Mouse (Mus musculus): ENCODE measurements at regions not wholly inside any gene's neighbourhood (a gene's known extent, or its start where the extent isn't known, plus 50 kb on each side); places are given as distances from the start of the nearest gene placed in this dataset.

DNA sequence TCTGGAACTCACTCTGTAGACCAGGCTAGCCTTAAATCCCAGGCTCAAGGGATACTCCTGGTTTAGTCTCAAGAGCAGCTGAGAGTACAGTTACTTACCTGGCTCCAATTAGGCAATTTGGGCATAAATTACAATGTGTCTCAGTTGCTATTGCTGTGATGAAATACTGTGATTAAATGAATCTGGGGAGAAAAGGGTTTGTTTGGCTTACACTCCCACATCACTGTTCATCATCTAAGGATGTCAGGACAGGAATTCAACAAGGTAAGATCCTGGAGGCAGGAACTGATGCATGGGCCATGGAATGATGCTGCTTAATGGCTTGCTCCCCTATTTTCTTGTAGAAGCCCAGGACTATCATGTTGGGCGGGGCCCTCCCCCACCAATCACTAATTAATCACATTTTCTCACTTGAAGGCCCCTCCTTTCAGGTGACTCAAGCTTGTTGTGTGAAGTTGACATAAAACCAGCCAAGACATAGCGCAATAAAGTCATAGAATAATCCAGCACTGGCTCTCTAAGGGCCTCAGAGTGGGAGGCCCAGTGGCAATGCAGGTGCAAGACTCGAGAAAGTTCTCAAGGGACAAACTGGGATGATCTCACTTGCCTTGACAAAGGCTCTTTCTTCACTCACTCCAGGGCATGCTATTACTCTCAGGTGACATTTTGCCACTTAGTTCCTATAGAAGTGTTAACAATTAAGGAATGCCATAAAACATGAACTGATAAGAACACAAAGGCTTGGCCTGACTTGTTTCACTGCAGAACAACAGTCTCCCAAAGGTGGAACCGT lies 85.4 kb upstream of the Barx2 start:
- WGBS = 85% methylated on average over 4 of the region's 4 CpGs
- no peaks in the 10 kb centered on the region for H3K36me3 ChIP-seq (ENCODE audit: control insufficient read depth, insufficient read depth, low read length)
- DNase-seq (no peak), ATAC-seq (ENCODE audit: low FRiP score, low TSS enrichment) (no peak)
- no peaks in the 10 kb centered on the region for H3K9me3 ChIP-seq (ENCODE audit: control insufficient read depth, low read length)
- no peaks in the 10 kb centered on the region for H3K27me3 ChIP-seq (ENCODE audit: control insufficient read depth, insufficient read depth, low read length)
- H3K9ac ChIP-seq (replicated peaks; ENCODE audit: low read length) = no peak overlapping the region
- no peak overlapping the region for H3K27ac ChIP-seq (replicated peaks; ENCODE audit: low read depth, low read length)
- no peak overlapping the region for H3K4me3 ChIP-seq (replicated peaks; ENCODE audit: low read depth, low read length)
- H3K4me2 ChIP-seq (ENCODE audit: low read length) = no peak overlapping the region
- no peaks in the 10 kb centered on the region for H3K4me1 ChIP-seq (ENCODE audit: control insufficient read depth, insufficient read depth, low read length)

DNA sequence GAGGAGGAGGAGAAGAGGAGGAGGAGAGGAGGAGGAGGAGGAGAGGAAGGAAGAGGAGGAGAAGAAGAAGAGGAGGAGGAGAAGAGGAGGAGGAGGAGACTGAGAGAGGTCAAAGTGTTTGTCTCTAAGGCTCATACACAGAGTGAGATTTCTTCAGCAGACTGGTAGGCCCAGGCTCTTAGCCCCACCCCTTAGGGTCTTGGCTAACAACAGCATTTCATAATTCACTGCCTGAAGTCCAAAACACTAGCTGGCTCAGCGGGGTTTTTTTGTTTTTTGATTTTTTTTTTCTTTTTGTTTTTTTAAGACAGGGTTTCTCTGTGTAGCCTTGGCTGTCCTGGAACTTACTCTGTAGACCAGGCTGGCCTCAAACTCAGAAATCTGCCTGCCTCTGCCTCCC lies 86.5 kb upstream of the Barx2 start:
- H3K9ac ChIP-seq (replicated peaks; ENCODE audit: low read length) = no peak overlapping the region
- no peaks in the 10 kb centered on the region for H3K36me3 ChIP-seq (ENCODE audit: control insufficient read depth, insufficient read depth, low read length)
- no peak overlapping the region for H3K4me3 ChIP-seq (replicated peaks; ENCODE audit: low read depth, low read length)
- no peak overlapping the region for H3K4me2 ChIP-seq (ENCODE audit: low read length)
- ATAC-seq (ENCODE audit: low FRiP score, low TSS enrichment) (no peak), DNase-seq (no peak)
- H3K27me3 ChIP-seq (ENCODE audit: control insufficient read depth, insufficient read depth, low read length) = no peaks in the 10 kb centered on the region
- no peak overlapping the region for H3K27ac ChIP-seq (replicated peaks; ENCODE audit: low read depth, low read length)
- H3K9me3 ChIP-seq (ENCODE audit: control insufficient read depth, low read length) = no peaks in the 10 kb centered on the region
- H3K4me1 ChIP-seq (ENCODE audit: control insufficient read depth, insufficient read depth, low read length) = no peaks in the 10 kb centered on the region
- 60% methylated on average over 1 of the region's 1 CpGs for WGBS

- Histone ChIP-seq H3K9ac (replicated peaks; ENCODE audit: low read length) (no peak overlapping the region), H3K27me3 (ENCODE audit: control insufficient read depth, insufficient read depth, low read length) (no peaks in the 10 kb centered on the region), H3K9me3 (ENCODE audit: control insufficient read depth, low read length) (no peaks in the 10 kb centered on the region), H3K36me3 (ENCODE audit: control insufficient read depth, insufficient read depth, low read length) (no peaks in the 10 kb centered on the region), H3K4me1 (ENCODE audit: control insufficient read depth, insufficient read depth, low read length) (no peaks in the 10 kb centered on the region), H3K4me3 (replicated peaks; ENCODE audit: low read depth, low read length) (no peak overlapping the region), H3K27ac (replicated peaks; ENCODE audit: low read depth, low read length) (no peak overlapping the region), H3K4me2 (ENCODE audit: low read length) (no peak overlapping the region)
- ATAC-seq (ENCODE audit: low FRiP score, low TSS enrichment) = no peak
- WGBS = 81% methylated on average over 4 of the region's 4 CpGs
- no peak for DNase-seq
Observed at GRCm38 (mm10) chr9:32002924-32003323, 89.7 kb upstream of the Barx2 start.

DNA sequence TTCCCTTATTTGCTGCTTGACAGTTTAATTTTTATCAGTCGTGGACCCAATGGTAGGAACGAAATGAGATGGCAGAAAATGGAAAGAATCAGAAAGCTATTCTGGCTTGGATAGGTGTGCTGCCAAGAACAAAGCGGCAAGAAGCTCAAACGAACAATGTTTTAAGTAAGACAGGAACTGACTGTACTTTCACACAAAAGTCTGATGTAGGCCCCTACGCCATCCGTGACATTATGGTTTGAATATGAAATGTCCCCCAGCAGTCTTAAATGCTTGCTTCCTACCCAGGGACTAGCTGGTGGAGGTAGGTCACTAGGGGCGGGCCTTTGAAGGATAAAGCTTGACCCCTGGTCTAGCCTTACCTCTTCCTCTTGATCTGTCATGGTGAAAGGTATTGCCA lies 90.5 kb upstream of the Barx2 start:
- no peak for DNase-seq
- Histone ChIP-seq H3K27ac (replicated peaks; ENCODE audit: low read depth, low read length) (no peak overlapping the region), H3K9ac (replicated peaks; ENCODE audit: low read length) (no peak overlapping the region), H3K9me3 (ENCODE audit: control insufficient read depth, low read length) (no peaks in the 10 kb centered on the region), H3K4me3 (replicated peaks; ENCODE audit: low read depth, low read length) (no peak overlapping the region), H3K36me3 (ENCODE audit: control insufficient read depth, insufficient read depth, low read length) (no peaks in the 10 kb centered on the region), H3K27me3 (ENCODE audit: control insufficient read depth, insufficient read depth, low read length) (no peaks in the 10 kb centered on the region), H3K4me2 (ENCODE audit: low read length) (no peak overlapping the region), H3K4me1 (ENCODE audit: control insufficient read depth, insufficient read depth, low read length) (no peaks in the 10 kb centered on the region)
- WGBS = 93% methylated on average over 7 of the region's 7 CpGs
- ATAC-seq (ENCODE audit: low FRiP score, low TSS enrichment) = no peak

DNA sequence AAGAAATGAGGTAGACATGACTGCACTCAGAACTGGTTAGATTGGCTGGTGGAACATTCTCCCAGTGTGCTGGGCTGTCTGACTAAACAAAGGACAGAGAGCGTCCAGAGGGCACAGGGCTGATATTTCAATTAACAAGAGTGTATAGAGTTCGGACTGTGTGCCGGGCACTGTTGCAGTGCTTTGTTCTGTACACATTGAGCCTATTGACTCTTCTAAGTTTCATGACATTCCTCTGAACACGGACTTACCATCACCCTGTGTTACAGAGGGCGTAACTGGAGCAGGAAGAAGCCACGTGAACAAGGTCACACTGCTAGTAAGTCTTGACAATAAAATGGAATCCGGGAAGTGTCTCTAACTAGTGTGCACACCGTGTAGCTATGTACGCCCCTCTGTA lies 92.1 kb upstream of the Barx2 start:
- H3K4me3 ChIP-seq (replicated peaks; ENCODE audit: low read depth, low read length) = no peak overlapping the region
- H3K27ac ChIP-seq (replicated peaks; ENCODE audit: low read depth, low read length) = no peak overlapping the region
- ATAC-seq (ENCODE audit: low FRiP score, low TSS enrichment) (no peak), DNase-seq (no peak)
- WGBS = 54% methylated on average over 9 of the region's 9 CpGs
- H3K9ac ChIP-seq (replicated peaks; ENCODE audit: low read length) = no peak overlapping the region
- no peaks in the 10 kb centered on the region for H3K9me3 ChIP-seq (ENCODE audit: control insufficient read depth, low read length)
- H3K36me3 ChIP-seq (ENCODE audit: control insufficient read depth, insufficient read depth, low read length) = no peaks in the 10 kb centered on the region
- H3K27me3 ChIP-seq (ENCODE audit: control insufficient read depth, insufficient read depth, low read length) = no peaks in the 10 kb centered on the region
- H3K4me2 ChIP-seq (ENCODE audit: low read length) = no peak overlapping the region
- no peaks in the 10 kb centered on the region for H3K4me1 ChIP-seq (ENCODE audit: control insufficient read depth, insufficient read depth, low read length)

GRCm38 (mm10) chr9:32006350-32006749 lies 93.1 kb upstream of the Barx2 start:
- H3K4me1 ChIP-seq (ENCODE audit: control insufficient read depth, insufficient read depth, low read length) = no peaks in the 10 kb centered on the region
- ATAC-seq (ENCODE audit: low FRiP score, low TSS enrichment) = no peak
- 80% methylated on average over 4 of the region's 4 CpGs for WGBS
- H3K9ac ChIP-seq (replicated peaks; ENCODE audit: low read length) = no peak overlapping the region
- H3K4me3 ChIP-seq (replicated peaks; ENCODE audit: low read depth, low read length) = no peak overlapping the region
- no peaks in the 10 kb centered on the region for H3K36me3 ChIP-seq (ENCODE audit: control insufficient read depth, insufficient read depth, low read length)
- no peaks in the 10 kb centered on the region for H3K9me3 ChIP-seq (ENCODE audit: control insufficient read depth, low read length)
- no peaks in the 10 kb centered on the region for H3K27me3 ChIP-seq (ENCODE audit: control insufficient read depth, insufficient read depth, low read length)
- H3K4me2 ChIP-seq (ENCODE audit: low read length) = no peak overlapping the region
- no peak for DNase-seq
- H3K27ac ChIP-seq (replicated peaks; ENCODE audit: low read depth, low read length) = no peak overlapping the region

DNA sequence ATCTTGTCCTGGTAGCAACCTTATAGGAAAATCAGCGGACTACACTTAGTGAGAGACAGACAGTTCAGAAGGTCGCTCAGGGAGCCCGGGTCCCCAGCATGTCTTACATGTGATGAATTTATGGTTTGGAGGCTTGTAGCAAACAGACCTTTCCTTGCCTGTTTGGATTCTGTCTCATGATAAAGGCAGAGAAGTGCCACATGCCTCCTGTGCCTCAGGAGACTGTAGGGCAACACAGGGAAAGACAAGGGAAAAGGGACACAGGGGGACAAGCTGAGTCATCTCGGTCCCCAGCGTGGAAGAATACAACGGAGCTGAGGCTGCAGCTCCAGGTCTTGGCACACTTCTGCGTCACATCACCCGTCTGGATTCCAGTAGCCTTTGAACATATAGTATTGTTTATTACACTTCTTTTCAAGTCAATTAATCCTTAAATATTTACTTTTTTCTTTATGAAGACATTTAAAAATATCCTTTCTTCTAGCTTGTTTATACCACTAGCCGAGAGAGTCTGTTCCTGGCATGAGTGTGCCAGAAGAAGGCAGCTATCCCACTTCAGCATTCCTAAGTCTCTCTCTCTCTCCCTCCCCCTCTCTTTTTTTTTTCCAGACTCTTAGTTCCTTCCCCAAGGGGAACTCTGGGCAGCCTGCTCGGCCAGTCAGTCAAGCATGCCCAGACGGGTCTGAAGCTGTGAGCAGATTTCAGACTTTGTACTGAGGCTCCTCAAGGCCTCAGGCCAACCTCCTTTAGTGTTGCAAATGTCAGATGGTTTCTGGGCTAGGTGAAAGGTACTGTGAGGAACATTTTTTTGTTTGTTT lies 97.9 kb upstream of the Barx2 start:
- Histone ChIP-seq H3K27me3 (ENCODE audit: control insufficient read depth, insufficient read depth, low read length) (no peaks in the 10 kb centered on the region), H3K4me1 (ENCODE audit: control insufficient read depth, insufficient read depth, low read length) (no peaks in the 10 kb centered on the region), H3K36me3 (ENCODE audit: control insufficient read depth, insufficient read depth, low read length) (no peaks in the 10 kb centered on the region), H3K9ac (replicated peaks; ENCODE audit: low read length) (no peak overlapping the region), H3K4me2 (ENCODE audit: low read length) (no peak overlapping the region), H3K27ac (replicated peaks; ENCODE audit: low read depth, low read length) (no peak overlapping the region), H3K4me3 (replicated peaks; ENCODE audit: low read depth, low read length) (no peak overlapping the region), H3K9me3 (ENCODE audit: control insufficient read depth, low read length) (no peaks in the 10 kb centered on the region)
- DNase-seq (peak; percentile 42), ATAC-seq (ENCODE audit: low FRiP score, low TSS enrichment) (no peak)
- 56% methylated on average over 11 of the region's 11 CpGs for WGBS

- no peaks in the 10 kb centered on the region for H3K36me3 ChIP-seq (ENCODE audit: control insufficient read depth, insufficient read depth, low read length)
- no peak overlapping the region for H3K4me2 ChIP-seq (ENCODE audit: low read length)
- H3K4me1 ChIP-seq (ENCODE audit: control insufficient read depth, insufficient read depth, low read length) = peaks cover 3% of the 10 kb centered on the region; the same call in 1 of the 2 replicates
- no peak overlapping the region for H3K4me3 ChIP-seq (replicated peaks; ENCODE audit: low read depth, low read length)
- H3K27ac ChIP-seq (replicated peaks; ENCODE audit: low read depth, low read length) = no peak overlapping the region; the same call in 1 of the 2 replicates
- ATAC-seq (ENCODE audit: low FRiP score, low TSS enrichment) (no peak), DNase-seq (peak; percentile 55)
- H3K27me3 ChIP-seq (ENCODE audit: control insufficient read depth, insufficient read depth, low read length) = no peaks in the 10 kb centered on the region
- H3K9me3 ChIP-seq (ENCODE audit: control insufficient read depth, low read length) = no peaks in the 10 kb centered on the region
- H3K9ac ChIP-seq (replicated peaks; ENCODE audit: low read length) = no peak overlapping the region
- 34% methylated on average over 4 of the region's 4 CpGs for WGBS
Observed at GRCm38 (mm10) chr9:32016286-32016685, 99.7 kb upstream of the Arhgap32 start.

- DNase-seq = no peak
- Histone ChIP-seq H3K9ac (replicated peaks; ENCODE audit: low read length) (no peak overlapping the region), H3K4me1 (ENCODE audit: control insufficient read depth, insufficient read depth, low read length) (peaks cover 4% of the 10 kb centered on the region; the same call in 1 of the 2 replicates), H3K36me3 (ENCODE audit: control insufficient read depth, insufficient read depth, low read length) (no peaks in the 10 kb centered on the region), H3K27me3 (ENCODE audit: control insufficient read depth, insufficient read depth, low read length) (no peaks in the 10 kb centered on the region), H3K4me3 (replicated peaks; ENCODE audit: low read depth, low read length) (no peak overlapping the region), H3K27ac (replicated peaks; ENCODE audit: low read depth, low read length) (no peak overlapping the region), H3K4me2 (ENCODE audit: low read length) (no peak overlapping the region), H3K9me3 (ENCODE audit: control insufficient read depth, low read length) (no peaks in the 10 kb centered on the region)
- no peak for ATAC-seq (ENCODE audit: low FRiP score, low TSS enrichment)
Observed at GRCm38 (mm10) chr9:32018020-32018419, 97.9 kb upstream of the Arhgap32 start.
